Mouse (Mus musculus) hematopoietic stem cell, adult 5-6 weeks (primary cell): Measurements from ENCODE around the gene Ptcra. TPM values are rescaled to one million over a fixed set of nuclear protein-coding genes. Genes with fewer than 3 reads are reported as not detected.
"Not testable (repeated sequence)": the region's sequence is repeated elsewhere in the genome, so short reads cannot be mapped to it uniquely, and the experiment has no call there.

Experiments
- ATAC-seq, 2 experiments: fragments of 125-278 bp in 1 of 2; replicated peaks in 1 of 2; 2 replicates each; pipeline ENCODE4 v1.8.0; 2016 to 2017; ENCODE audit warnings: inconsistent platforms in 2 of 2, mild to moderate bottlenecking in 2 of 2, moderate number of reproducible peaks in 2 of 2, low read depth in 1 of 2, moderate TSS enrichment in 1 of 2; ENCODE audit not compliant: low FRiP score in 2 of 2, poor library complexity in 2 of 2, severe bottlenecking in 2 of 2, insufficient read depth in 1 of 2, low TSS enrichment in 1 of 2
- total RNA-seq: library from RNA; stranded (forward); fragments of 172-1452, 232-1000 nt; gene quantifications from 2 replicates; pipeline ENCODE4 v1.2.3, GENCODE M21; 2017

The Ptcra gene
- total RNA-seq, 1 experiment from 2014 or later, result not detected

DNA sequence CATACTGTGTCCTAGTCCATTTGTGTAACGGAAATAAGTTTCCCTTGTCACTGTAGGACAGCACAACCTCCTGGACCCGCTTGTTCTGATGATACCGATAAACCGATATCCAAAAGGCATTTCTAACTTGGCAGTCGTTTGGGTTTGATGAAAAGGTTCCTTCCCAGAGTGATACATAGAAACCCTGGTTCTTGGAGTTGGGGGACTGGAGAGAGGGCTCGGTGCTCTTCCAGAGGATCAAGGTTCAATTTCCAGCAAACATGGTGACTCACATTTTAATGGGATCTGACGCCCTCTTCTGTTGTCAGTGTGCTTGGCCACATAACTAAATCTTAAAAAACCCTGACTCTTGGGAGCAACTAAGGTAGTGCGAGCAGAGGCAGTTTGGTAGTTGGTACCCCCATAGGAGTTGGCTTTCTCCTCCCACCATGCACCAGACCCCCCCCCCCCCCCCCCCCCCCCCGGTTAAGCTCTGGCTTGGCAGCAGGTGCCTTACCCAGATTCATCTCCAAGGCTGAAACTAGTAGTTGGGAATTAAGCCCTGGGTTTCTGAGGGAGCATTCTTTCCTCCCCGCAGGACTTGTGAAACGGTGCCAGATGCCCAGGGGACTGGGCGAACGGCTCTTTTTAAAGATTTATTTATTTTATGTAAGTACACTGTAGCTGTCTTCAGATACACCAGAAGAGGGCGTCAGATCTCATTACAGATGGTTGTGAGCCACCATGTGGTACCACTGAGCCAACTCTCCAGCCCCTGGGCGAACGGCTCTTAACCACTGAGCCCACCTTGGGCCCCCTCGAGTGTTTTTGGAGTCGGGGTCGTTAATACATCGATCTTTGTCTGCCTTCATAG lies 10.0 kb upstream of the Ptcra start:
- no peak for ATAC-seq

GRCm38 (mm10) chr17:46772404-46773277 lies 9.1 kb upstream of the Ptcra start, which contains the start of gene 2310039H08Rik:
2310039H08Rik (plus strand) TSS chr17:46772635.
- peak; percentile 76 to 84 for ATAC-seq

GRCm38 (mm10) chr17:46772038-46772403 lies 8.5 kb upstream of the Ptcra start:
- ATAC-seq, result no peak

GRCm38 (mm10) chr17:46771616-46772015 lies 8.1 kb upstream of the Ptcra start:
- ATAC-seq, result no peak

DNA sequence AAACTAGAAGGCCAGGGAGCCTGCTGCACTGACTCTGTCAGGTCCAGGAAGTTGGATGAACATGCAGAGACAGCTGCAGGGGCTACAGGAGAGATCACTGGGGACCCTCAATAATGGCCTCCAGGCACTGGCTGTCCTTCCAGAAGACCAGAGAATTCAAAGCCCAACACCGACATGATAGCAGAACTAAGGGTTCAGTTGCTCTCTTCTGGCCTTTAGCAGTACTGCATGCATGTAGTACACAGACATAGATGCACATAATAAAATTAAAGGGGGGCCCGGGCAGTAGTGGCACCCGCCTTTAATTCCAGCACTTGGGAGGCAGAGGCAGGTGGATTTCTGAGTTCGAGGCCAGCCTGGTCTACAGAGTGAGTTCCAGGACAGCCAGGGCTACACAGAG lies 7.5 kb upstream of the Ptcra start:
- no peak for ATAC-seq

- ATAC-seq, result no peak
Observed at GRCm38 (mm10) chr17:46770546-46770945, 7.0 kb upstream of the Ptcra start.

DNA sequence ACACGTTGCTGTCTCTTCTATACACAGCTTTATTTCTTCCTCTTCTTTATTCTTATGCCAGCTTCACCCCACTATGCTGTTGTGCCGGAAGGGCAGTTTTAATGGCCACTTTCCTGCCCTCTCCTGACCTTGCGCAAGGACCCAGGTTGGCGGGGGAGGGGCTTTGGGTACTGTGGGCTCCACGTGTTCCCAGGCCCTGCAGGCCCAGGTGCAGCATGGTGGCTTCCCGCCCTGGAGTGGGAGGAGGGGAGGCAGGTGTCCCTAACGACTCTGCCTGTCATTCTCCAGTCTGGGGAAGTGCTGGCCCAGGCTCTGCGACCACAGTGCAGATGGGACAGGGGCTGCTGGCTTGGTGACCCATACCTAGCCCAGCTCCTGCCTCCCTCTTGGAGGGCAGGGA lies 4.4 kb upstream of the Ptcra start:
- ATAC-seq, result no peak

DNA sequence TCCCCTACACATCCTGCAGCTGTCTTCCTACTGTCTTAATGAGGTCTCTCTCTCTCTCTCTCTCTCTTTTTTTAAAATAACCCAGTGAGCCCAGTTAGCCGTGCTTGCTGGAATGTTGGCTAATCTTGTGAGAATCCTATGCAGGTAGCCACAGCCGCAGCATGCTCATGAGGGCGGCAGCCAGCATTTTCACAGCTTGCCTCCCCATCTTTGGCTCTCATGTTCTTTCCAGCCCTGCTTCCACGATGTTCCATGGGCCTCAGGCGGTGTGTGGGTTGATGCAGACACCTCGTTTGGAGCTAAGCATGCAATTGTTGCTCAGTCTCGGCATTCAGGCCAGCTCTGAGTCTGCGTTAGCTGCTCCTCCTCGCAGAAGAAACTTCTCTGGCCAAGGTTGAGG lies 1.4 kb upstream of the Ptcra start:
- not testable (repeated sequence) for ATAC-seq

GRCm38 (mm10) chr17:46758753-46759152 lies 4.8 kb downstream of the Ptcra start:
- no peak for ATAC-seq

GRCm38 (mm10) chr17:46751794-46752556 lies 11.5 kb downstream of the Ptcra start, which contains the start of gene Cnpy3:
Cnpy3 (minus strand) TSS chr17:46752214.
- ATAC-seq, result peak; percentile 90 to 94

GRCm38 (mm10) chr17:46751056-46751793 lies 12.3 kb downstream of the Ptcra start:
- ATAC-seq, result peak; percentile 85 to 87

GRCm38 (mm10) chr17:46750580-46750979 lies 12.9 kb downstream of the Ptcra start:
- ATAC-seq, result no peak

GRCm38 (mm10) chr17:46749282-46749681 lies 14.2 kb downstream of the Ptcra start:
- no peak for ATAC-seq

GRCm38 (mm10) chr17:46747806-46748205 lies 15.7 kb downstream of the Ptcra start:
- ATAC-seq, result no peak

DNA sequence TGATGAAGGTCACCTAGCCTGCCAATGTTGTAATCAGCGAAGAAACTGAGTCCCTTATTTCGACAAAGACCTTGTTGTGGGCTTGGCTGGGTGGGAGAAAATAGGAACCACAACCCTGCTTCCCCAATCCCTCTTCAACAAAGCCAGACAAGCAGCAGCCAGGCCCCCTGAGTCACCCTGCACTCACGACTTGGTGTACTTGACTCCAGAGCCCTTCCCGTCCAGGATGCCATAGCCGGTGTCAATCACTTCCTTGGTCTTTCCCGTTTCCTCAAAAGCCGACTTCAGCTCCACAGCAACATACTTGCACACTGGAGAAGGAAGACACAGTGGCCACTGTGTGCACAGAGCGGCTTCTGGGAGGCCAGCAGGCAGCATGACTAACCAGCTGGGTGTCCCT lies 16.3 kb downstream of the Ptcra start:
- ATAC-seq, result no peak

DNA sequence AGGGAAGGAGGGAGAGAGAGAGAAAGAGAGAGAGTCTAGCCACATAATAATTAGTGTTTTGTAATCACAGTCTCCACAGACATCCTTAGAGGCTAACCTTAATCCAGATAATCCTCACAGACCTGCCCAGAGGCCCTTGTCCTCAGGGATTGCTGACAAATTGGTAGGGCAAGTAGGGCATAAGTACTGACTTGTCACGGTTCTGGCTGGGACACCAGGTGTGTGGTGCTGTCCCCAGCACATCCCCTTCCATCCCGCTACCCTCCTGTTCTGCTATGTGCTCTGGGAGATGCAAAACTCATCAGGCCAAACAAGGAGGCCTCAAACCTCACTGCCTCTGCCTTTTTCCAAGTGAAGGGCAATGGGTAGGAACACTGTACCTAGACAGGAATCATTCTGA lies 18.0 kb downstream of the Ptcra start:
- ATAC-seq, result no peak

DNA sequence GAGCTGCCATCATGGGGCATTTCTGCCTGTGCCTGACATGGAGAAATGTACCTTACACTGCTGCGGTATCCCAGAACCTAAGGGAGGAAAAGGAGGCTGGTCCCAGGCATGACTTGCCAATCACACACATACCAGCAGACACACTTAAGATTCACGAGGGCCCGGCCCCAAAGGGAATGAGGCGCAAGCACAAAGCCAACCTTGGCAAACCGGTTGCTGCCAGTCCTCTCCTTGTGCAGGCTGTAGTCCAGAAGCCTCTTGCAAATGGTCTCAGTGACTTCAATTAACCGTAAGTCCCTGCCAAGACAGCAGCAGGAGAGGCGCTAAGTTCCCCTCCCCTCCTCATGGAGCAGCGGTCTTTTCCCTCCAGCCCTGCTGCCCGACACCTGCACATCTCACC lies 20.5 kb downstream of the Ptcra start:
- no peak for ATAC-seq
